Mouse (Mus musculus): ENCODE measurements around the gene Epb41l2.

Epb41l2 gene

DNA sequence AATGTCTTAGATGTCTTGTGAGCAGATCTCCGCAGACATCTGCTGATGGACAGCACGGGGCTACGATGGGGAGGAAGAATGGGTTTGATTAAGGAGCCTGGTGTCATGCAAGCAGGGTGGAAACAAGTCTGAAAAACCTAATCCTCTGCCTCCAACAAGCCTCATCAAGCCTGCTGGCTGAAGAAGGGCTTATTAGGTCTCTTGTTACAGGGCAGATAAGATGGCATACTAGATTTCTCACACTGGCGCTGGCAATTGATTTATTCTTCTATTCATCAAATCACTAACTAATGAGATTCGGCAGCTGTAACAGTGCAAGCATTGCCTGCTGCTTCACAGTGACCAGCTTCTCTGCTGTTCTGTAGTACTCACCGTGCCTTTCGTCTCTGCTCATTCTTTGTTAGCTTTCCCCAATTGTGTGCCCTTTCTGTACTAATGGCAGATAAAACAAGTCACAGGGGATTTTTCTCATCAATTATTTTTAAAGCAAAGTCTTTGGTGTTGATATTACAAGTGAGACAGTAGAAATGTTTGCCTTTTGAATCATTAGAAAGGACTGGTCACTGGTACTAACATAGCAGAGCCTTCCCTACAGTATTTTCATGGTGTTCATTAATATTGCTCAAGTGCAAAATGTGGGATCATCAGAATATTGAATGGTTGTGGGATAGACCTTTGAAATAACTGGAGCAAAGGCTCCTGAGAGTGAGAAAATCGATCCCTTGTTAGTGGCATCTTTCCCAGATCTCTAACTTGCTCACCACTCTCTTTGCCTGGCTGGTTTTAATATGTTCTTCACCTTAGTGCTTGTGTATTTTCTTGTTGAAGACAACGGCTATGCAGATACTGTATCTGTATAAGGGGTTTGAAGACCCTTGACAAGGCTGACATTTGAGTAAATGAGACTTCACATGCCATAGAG lies 212.0 kb downstream of the Epb41l2 start:
- in situ Hi-C loops (cut with MseI, MboI), result no loop called here

Measured in mouse trophoblast stem cell (cell line).